Mouse (Mus musculus) heart, postnatal 10 days (tissue): ENCODE measurements around the gene Mcub. TPM values are rescaled to one million over a fixed set of nuclear protein-coding genes. Genes with fewer than 3 reads are reported as not detected.

Experiments used
- DNase-seq, 2 experiments: peaks; one replicate each; pipeline ENCODE4 v3.0.0; 2021
- intact Hi-C: fragments of 180-260 bp; cut with DNase I; formaldehyde crosslinking; loops from one replicate; pipeline ENCODE4 v1.15.1; 2025
- total RNA-seq, 2 experiments: library from RNA; stranded (reverse); gene quantifications; 2 replicates each; pipeline ENCODE4 v1.2.3; 2021

Gene Mcub
- 1 to 10 TPM; 1.1 to 1.4 TPM for total RNA-seq

- intact Hi-C loops, result no loop called here
- peak; percentile 36 to 52 for DNase-seq
These were observed at the start of gene Mcub for GRCm38 (mm10) chr3:129969432-129970395. Gene Mcub (minus strand): TSS chr3:129970206.

GRCm38 (mm10) chr3:130012943-130013342 is 42.9 kb upstream of the Mcub start:
- DNase-seq, result no peak
- intact Hi-C loops, result loop anchor here (10.0 kb wide), 1 partner anchor 52 kb away; the partner anchor contains the start of gene Sec24b

- intact Hi-C loops, result loop anchor here (10.0 kb wide), 1 partner anchor 54 kb away; the partner anchor contains the start of gene Sec24b
- no peak for DNase-seq
These were observed 41.2 kb upstream of the Mcub start for GRCm38 (mm10) chr3:130011236-130011635.

- no peak for DNase-seq
- intact Hi-C loops, result no loop called here
These were observed 36.1 kb upstream of the Mcub start for GRCm38 (mm10) chr3:130006141-130006540.

- intact Hi-C loops, result no loop called here
- DNase-seq, result no peak
These were observed 30.9 kb upstream of the Mcub start for GRCm38 (mm10) chr3:130000926-130001325.

GRCm38 (mm10) chr3:129998526-129998925 is 28.5 kb upstream of the Mcub start:
- intact Hi-C loops, result no loop called here
- no peak for DNase-seq

- peak in 1 of 2 experiments; percentile 10 for DNase-seq
- intact Hi-C loops, result no loop called here
These were observed 28.0 kb upstream of the Mcub start for GRCm38 (mm10) chr3:129998001-129998400.

GRCm38 (mm10) chr3:129997324-129997723 is 27.3 kb upstream of the Mcub start:
- intact Hi-C loops, result no loop called here
- DNase-seq, result no peak

- intact Hi-C loops, result no loop called here
- DNase-seq, result no peak
These were observed 17.3 kb upstream of the Mcub start for GRCm38 (mm10) chr3:129987297-129987696.

- no peak for DNase-seq
- intact Hi-C loops, result no loop called here
These were observed 15.3 kb upstream of the Mcub start for GRCm38 (mm10) chr3:129985335-129985734.

- DNase-seq, result no peak
- intact Hi-C loops, result no loop called here
These were observed 14.8 kb upstream of the Mcub start for GRCm38 (mm10) chr3:129984797-129985196.

- intact Hi-C loops, result no loop called here
- no peak for DNase-seq
These were observed 12.3 kb upstream of the Mcub start for GRCm38 (mm10) chr3:129982271-129982670.

GRCm38 (mm10) chr3:129981756-129982155 is 11.8 kb upstream of the Mcub start:
- no peak for DNase-seq
- intact Hi-C loops, result no loop called here

GRCm38 (mm10) chr3:129979510-129979909 is 9.5 kb upstream of the Mcub start:
- intact Hi-C loops, result no loop called here
- DNase-seq, result no peak

GRCm38 (mm10) chr3:129978716-129979115 is 8.7 kb upstream of the Mcub start:
- DNase-seq, result no peak
- intact Hi-C loops, result no loop called here

- intact Hi-C loops, result no loop called here
- no peak for DNase-seq
These were observed 6.3 kb upstream of the Mcub start for GRCm38 (mm10) chr3:129976317-129976716.

GRCm38 (mm10) chr3:129970529-129971515 is 816 bp upstream of the Mcub start:
- DNase-seq, result peak; percentile 30 to 39
- intact Hi-C loops, result no loop called here

- DNase-seq, result no peak
- intact Hi-C loops, result no loop called here
These were observed 975 bp downstream of the Mcub start for GRCm38 (mm10) chr3:129969031-129969430.

- DNase-seq, result no peak
- intact Hi-C loops, result no loop called here
These were observed 2.1 kb downstream of the Mcub start for GRCm38 (mm10) chr3:129967874-129968273.

GRCm38 (mm10) chr3:129964681-129965080 is 5.3 kb downstream of the Mcub start:
- no peak for DNase-seq
- intact Hi-C loops, result no loop called here

GRCm38 (mm10) chr3:129962533-129962932 is 7.5 kb downstream of the Mcub start:
- intact Hi-C loops, result no loop called here
- DNase-seq, result no peak
